Comparison of ENCODE assay signal across 8 mouse cellular contexts in genomic region chr12:99570197-99570956, GRCm38 (mm10). TPM values are rescaled to one million over a fixed set of nuclear protein-coding genes. Genes with fewer than 3 reads are reported as not detected.
DNase-seq lines count a peak whose midpoint lies in the region; ATAC-seq lines count a peak whose summit lies in the region.
"Had no signal": no experiment of that assay in that cellular context is flagged by ENCODE, and none has a peak within 500 bp of the region (broad histone marks: within the 10 kb centered on the region; RNA-seq: fewer than 3 reads in every experiment).

No protein-coding gene starts in this region.

- intact Hi-C loops in heart, postnatal 25 days (cut with DNase I), result no loop called here

- peak; percentile 73 for ATAC-seq in frontal cortex, adult (ENCODE audit: low TSS enrichment)
- ATAC-seq in megakaryocyte, adult 5-6 weeks (ENCODE audit: poor library complexity, severe bottlenecking), result no peak

- DNase-seq in MN1 (ENCODE audit: low spot score), result peak; percentile 88
- peak; percentile 90 for DNase-seq in adrenal gland, postnatal 10 days
- DNase-seq in heart, postnatal 25 days (ENCODE audit: low spot score), result peak; percentile 34
- DNase-seq in left cerebral cortex, adult 9 months (ENCODE audit: low spot score in 2 of 2), result peak; percentile 37 to 69
- peak; percentile 57 for DNase-seq in ovary, postnatal 14 days (ENCODE audit: low spot score)
- DNase-seq: liver, embryonic 13.5 days had no signal

RNA-seq across cellular contexts. Expression of gene Foxn3, which starts 7.0 kb away (rescaled TPM):
- total RNA-seq in adrenal gland, postnatal 10 days (2021), result 10 to 100 TPM; 77.7 to 98.2 TPM
- total RNA-seq in heart, postnatal 25 days (2021), result 100 to 1,000 TPM; 115 to 120 TPM
- total RNA-seq in megakaryocyte, adult 5-6 weeks (2015), result 43.6 and 45.6 TPM in 2 replicates
- total RNA-seq in megakaryocyte, adult 5-6 weeks (2017), result 17.4 and 19.6 TPM in 2 replicates

Comparison
In these comparisons a context has a peak if more than half of its experiments do, and no peak if none do; other contexts are left out.
1. DNase-seq: peak in every context shown above with its lines; median percentile 90 in adrenal gland, postnatal 10 days; 88 in MN1; 57 in ovary, postnatal 14 days; 53 in left cerebral cortex, adult 9 months; 34 in heart, postnatal 25 days.